Mouse (Mus musculus) ES-Bruce4 (cell line): ENCODE measurements around the gene Phf19. TPM values are rescaled to one million over a fixed set of nuclear protein-coding genes. Genes with fewer than 3 reads are reported as not detected.

Experiments used
- H3K27ac ChIP-seq: 2 replicates; pipeline ENCODE4 v1.5.1; 2012; ENCODE audit warnings: low read length, inconsistent platforms; ENCODE audit not compliant: insufficient read depth
- H3K27me3 ChIP-seq: 2 replicates; pipeline ENCODE4 v1.6.1; 2012; ENCODE audit warnings: mild to moderate bottlenecking, low read length, inconsistent platforms; ENCODE audit not compliant: control insufficient read depth, poor library complexity, insufficient read depth, severe bottlenecking
- H3K36me3 ChIP-seq: 2 replicates; pipeline ENCODE4 v1.6.1; 2012; ENCODE audit warnings: inconsistent platforms, mild to moderate bottlenecking, low read length, moderate library complexity; ENCODE audit not compliant: control insufficient read depth, poor library complexity, insufficient read depth, severe bottlenecking
- H3K4me1 ChIP-seq: one replicate; pipeline ENCODE4 v1.8.1; 2011; ENCODE audit warnings: low read length; ENCODE audit not compliant: control insufficient read depth, insufficient read depth
- H3K4me3 ChIP-seq: 2 replicates; pipeline ENCODE4 v1.5.1; 2011; ENCODE audit warnings: low read depth, mild to moderate bottlenecking, low read length
- H3K9ac ChIP-seq: 2 replicates; pipeline ENCODE4 v1.6.1; 2012; ENCODE audit warnings: low read depth, mild to moderate bottlenecking, inconsistent platforms; ENCODE audit not compliant: poor library complexity, severe bottlenecking
- H3K9me3 ChIP-seq: replicated peaks from 2 replicates; pipeline ENCODE4 v1.6.1; 2012; ENCODE audit warnings: mild to moderate bottlenecking, low read length, inconsistent platforms; ENCODE audit not compliant: control insufficient read depth, poor library complexity, insufficient read depth, severe bottlenecking
- CTCF ChIP-seq: IDR thresholded peaks from one replicate; pipeline ENCODE4 v1.8.1; 2011; ENCODE audit warnings: low read depth, low read length
- EP300 ChIP-seq: IDR thresholded peaks from 2 replicates; pipeline ENCODE4 v1.6.1; 2011; ENCODE audit warnings: low read depth, low read length; ENCODE audit not compliant: insufficient read depth
- POLR2A ChIP-seq: IDR thresholded peaks from one replicate; pipeline ENCODE4 v1.8.1; 2011; ENCODE audit warnings: low read length; ENCODE audit not compliant: insufficient read depth
- polyA plus RNA-seq: library from polyadenylated mRNA; stranded (reverse); fragments of >200 nt; gene quantifications from 2 replicates; pipeline ENCODE4 v1.2.4, GENCODE M21; 2011; ENCODE audit warnings: low read depth; ENCODE audit not compliant: missing spikeins, insufficient read depth, insufficient read length

Phf19 gene
- polyA plus RNA-seq, 1 experiment, result 10.3 TPM

- H3K36me3 ChIP-seq, result no peaks in the 10 kb centered on the region
- no peaks in the 10 kb centered on the region for H3K4me1 ChIP-seq
- H3K27me3 ChIP-seq, result no peaks in the 10 kb centered on the region
- no peak overlapping the region for H3K9ac ChIP-seq
- H3K9me3 ChIP-seq, result no peaks in the 10 kb centered on the region
- H3K4me3 ChIP-seq, result no peak overlapping the region
- H3K27ac ChIP-seq, result no peak overlapping the region
- TF ChIP-seq CTCF (no peak), EP300 (no peak), POLR2A (no peak)
Measured at GRCm38 (mm10) chr2:34884186-34884585, 29.6 kb downstream of the Phf19 start.

DNA sequence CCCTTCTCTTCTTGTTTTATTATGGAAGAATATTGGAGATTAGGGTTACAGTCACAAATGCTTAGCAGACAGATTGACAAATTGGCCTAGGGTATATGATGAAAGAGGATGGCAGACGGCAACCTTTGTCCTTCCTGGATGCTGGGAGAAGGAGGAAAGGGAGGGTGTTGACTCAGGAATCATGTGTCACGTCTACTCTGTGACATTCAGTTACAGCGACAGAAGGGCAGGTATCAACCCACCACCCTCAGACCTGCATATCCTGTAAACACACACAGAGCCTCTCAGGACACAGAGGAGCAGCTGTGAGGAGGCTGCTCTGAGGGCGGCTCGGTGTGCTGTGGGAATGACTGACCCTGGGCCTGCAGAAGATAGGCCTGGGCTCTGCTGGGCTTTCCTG lies 30.6 kb downstream of the Phf19 start:
- Histone ChIP-seq H3K27ac (no peak overlapping the region), H3K9ac (no peak overlapping the region), H3K4me1 (no peaks in the 10 kb centered on the region), H3K27me3 (no peaks in the 10 kb centered on the region), H3K4me3 (no peak overlapping the region), H3K36me3 (no peaks in the 10 kb centered on the region), H3K9me3 (no peaks in the 10 kb centered on the region)
- TF ChIP-seq POLR2A (no peak), EP300 (no peak), CTCF (no peak)

DNA sequence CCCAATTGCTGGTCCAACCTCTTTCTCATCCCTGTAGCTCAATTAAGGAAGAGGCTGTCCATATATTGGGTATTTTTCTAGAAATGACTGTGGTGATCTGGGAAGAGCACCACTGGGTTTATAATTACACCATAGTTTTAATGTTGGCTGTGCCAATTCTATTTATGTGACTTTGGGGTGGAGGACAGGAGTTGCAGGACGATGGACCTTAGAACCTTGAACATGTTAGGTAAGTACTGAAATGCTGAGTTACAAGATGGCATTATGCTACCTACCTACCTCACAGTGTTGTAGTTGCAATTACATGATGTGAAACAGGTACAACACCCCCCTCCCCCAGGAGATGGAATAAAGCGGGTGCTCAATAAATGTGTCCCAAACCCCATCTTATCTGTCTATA lies 31.1 kb downstream of the Phf19 start:
- Histone ChIP-seq H3K27ac (no peak overlapping the region), H3K4me3 (no peak overlapping the region), H3K4me1 (no peaks in the 10 kb centered on the region), H3K36me3 (no peaks in the 10 kb centered on the region), H3K9me3 (no peaks in the 10 kb centered on the region), H3K9ac (no peak overlapping the region), H3K27me3 (no peaks in the 10 kb centered on the region)
- TF ChIP-seq POLR2A (no peak), CTCF (no peak), EP300 (no peak)

- Histone ChIP-seq H3K36me3 (no peaks in the 10 kb centered on the region), H3K4me1 (no peaks in the 10 kb centered on the region), H3K27ac (no peak overlapping the region), H3K4me3 (no peak overlapping the region), H3K27me3 (no peaks in the 10 kb centered on the region), H3K9me3 (no peaks in the 10 kb centered on the region), H3K9ac (no peak overlapping the region)
- TF ChIP-seq CTCF, result no peak
- no peak for TF ChIP-seq POLR2A
- no peak for TF ChIP-seq EP300
Measured at GRCm38 (mm10) chr2:34880054-34880453, 33.8 kb downstream of the Phf19 start.

GRCm38 (mm10) chr2:34874816-34875345 lies 38.9 kb downstream of the Phf19 start, which contains the start of gene Psmd5:
TSS of gene Psmd5 (minus strand) at chr2:34874968.
- no peaks in the 10 kb centered on the region for H3K4me1 ChIP-seq

DNA sequence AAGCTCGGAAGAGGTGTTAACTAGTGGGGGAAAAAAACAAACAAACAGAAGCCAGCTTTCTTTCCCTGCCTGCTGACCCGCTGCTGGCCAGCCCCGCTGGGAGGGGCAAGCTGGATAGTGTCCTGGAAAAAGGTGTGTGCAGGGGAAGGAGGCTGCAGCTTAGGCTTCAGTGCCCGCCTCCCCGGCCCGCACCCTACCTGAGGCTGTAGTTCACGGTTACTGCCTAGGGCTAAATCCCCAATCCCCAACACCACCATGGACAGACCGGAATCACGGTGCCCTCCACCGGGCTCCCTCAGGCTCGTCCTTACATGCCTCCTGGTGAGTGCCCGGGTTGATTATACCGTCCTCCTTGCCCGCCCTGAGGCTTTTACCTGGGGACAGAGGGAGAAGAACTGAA lies 39.6 kb downstream of the Phf19 start, which contains the start of gene Cutal:
Gene Cutal (plus strand): TSS at position 126 of the 400 bp plus-strand sequence.
- no peaks in the 10 kb centered on the region for H3K27me3 ChIP-seq
- peak within 1 kb of the TSS; percentile 67 for H3K9ac ChIP-seq
- TF ChIP-seq EP300 (no peak), POLR2A (no peak), CTCF (no peak)
- H3K36me3 ChIP-seq, result no peaks in the 10 kb centered on the region
- H3K9me3 ChIP-seq, result no peaks in the 10 kb centered on the region
- H3K27ac ChIP-seq, result no peak within 1 kb of the TSS
- peak within 1 kb of the TSS; percentile 59 for H3K4me3 ChIP-seq
- no peaks in the 10 kb centered on the region for H3K4me1 ChIP-seq

More at GRCm38 (mm10) chr2:34874816-34875345, 38.9 kb downstream of the Phf19 start, which contains the start of gene Psmd5:
- TF ChIP-seq CTCF (no peak), POLR2A (no peak), EP300 (no peak)
- Histone ChIP-seq H3K27me3 (no peaks in the 10 kb centered on the region), H3K9me3 (no peaks in the 10 kb centered on the region), H3K36me3 (no peaks in the 10 kb centered on the region), H3K27ac (no peak within 1 kb of the TSS), H3K9ac (peak within 1 kb of the TSS; percentile 67), H3K4me3 (peak within 1 kb of the TSS; percentile 59)
